Mouse (Mus musculus) olfactory bulb, adult 2 months (tissue): ENCODE data around the gene 9530003J23Rik. TPM values are rescaled to one million over a fixed set of nuclear protein-coding genes. Genes with fewer than 3 reads are reported as not detected.
"Not testable (repeated sequence)": the region's sequence is repeated elsewhere in the genome, so short reads cannot be mapped to it uniquely, and the experiment has no call there.

Source experiments
- H3K27ac ChIP-seq: fragments of 200-500 bp; 2 replicates; pipeline ENCODE4 v1.5.1; 2012; ENCODE audit warnings: low read depth, low read length; ENCODE audit not compliant: insufficient read depth
- H3K4me1 ChIP-seq: fragments of 200-500 bp; 2 replicates; pipeline ENCODE4 v1.6.1; 2012; ENCODE audit warnings: low read length; ENCODE audit not compliant: control insufficient read depth, insufficient read depth
- H3K4me3 ChIP-seq: fragments of 200-500 bp; 2 replicates; pipeline ENCODE4 v1.5.1; 2012; ENCODE audit warnings: mild to moderate bottlenecking, low read depth, low read length, moderate library complexity; ENCODE audit not compliant: insufficient read depth
- CTCF ChIP-seq: fragments of 200-500 bp; IDR thresholded peaks from 2 replicates; pipeline ENCODE4 v1.5.1; 2012; ENCODE audit warnings: low read depth, mild to moderate bottlenecking, low read length, moderate library complexity; ENCODE audit not compliant: insufficient read depth
- POLR2A ChIP-seq: fragments of 200-500 bp; IDR thresholded peaks from 2 replicates; pipeline ENCODE4 v1.6.1; 2012; ENCODE audit warnings: mild to moderate bottlenecking, low read depth, low read length, moderate library complexity; ENCODE audit not compliant: insufficient read depth
- WGBS: fragments of 180-500 bp; shearing (Covaris S2); methylation state at CpG from one replicate; pipeline ENCODE4 v1.1.7; 2018; 5-methylcytosine and 5-hydroxymethylcytosine counted together
- polyA plus RNA-seq: library from polyadenylated mRNA; stranded (reverse); fragments of >200 nt; gene quantifications from 2 replicates; pipeline ENCODE4 v1.2.4, GENCODE M21; 2012; ENCODE audit warnings: low replicate concordance; ENCODE audit not compliant: missing spikeins, insufficient read depth, insufficient read length

9530003J23Rik gene
- polyA plus RNA-seq, 1 experiment: not detected

- Histone ChIP-seq H3K27ac (no peak overlapping the region), H3K4me3 (no peak overlapping the region), H3K4me1 (no peaks in the 10 kb centered on the region)
- TF ChIP-seq POLR2A: no peak
- no peak for TF ChIP-seq CTCF
- WGBS: 93% methylated on average over 7 of the region's 7 CpGs
These were observed 42.9 kb upstream of the 9530003J23Rik start for GRCm38 (mm10) chr10:117281381-117281920.

GRCm38 (mm10) chr10:117280000-117280399 is 41.5 kb upstream of the 9530003J23Rik start:
- H3K27ac ChIP-seq: no peak overlapping the region
- H3K4me3 ChIP-seq: no peak overlapping the region
- no peaks in the 10 kb centered on the region for H3K4me1 ChIP-seq
- TF ChIP-seq CTCF (no peak), POLR2A (no peak)
- whole genome bisulfite sequencing: 79% methylated on average over 1 of the region's 1 CpGs

DNA sequence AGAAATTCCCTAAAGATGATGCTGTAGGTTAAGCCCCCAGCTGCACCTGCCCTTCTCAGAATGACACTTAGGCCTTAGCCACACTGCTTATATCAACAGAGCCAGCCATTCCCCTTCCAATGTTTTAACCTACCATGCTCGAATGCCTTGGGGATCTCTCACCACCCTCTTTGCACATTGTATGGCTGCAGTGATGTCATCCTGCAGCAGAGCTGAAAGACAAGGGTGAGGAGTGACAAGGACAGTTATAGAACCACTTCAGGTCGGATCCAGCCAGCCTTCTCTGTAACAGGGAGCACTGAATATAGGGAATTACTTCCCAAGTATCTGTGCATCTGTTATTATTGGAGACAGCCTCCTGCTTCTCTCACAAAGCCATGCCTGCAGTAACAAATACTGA is 40.0 kb upstream of the 9530003J23Rik start:
- H3K27ac ChIP-seq, H3K4me3 ChIP-seq, H3K4me1 ChIP-seq: not testable (repeated sequence)
- WGBS: 38% methylated on average over 2 of the region's 2 CpGs

DNA sequence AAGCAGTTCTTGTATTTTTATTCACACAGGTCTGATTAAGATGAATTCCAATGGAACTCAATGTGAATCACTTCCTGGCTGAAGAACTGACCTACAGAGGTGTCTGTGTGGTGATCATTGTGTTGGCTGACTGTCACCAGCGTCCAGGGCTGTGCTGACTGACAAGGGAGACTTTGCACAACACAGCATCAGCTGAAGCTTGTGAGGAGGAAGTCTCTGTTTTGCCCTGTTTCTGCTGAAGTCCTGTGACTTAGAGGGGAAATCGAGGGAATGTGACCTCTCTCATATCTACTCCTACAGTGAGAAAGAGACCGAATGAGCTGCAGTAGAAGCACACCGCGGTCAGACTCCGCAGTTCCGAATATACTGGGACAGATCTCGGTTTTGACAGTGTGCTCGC is 39.3 kb upstream of the 9530003J23Rik start:
- not testable (repeated sequence) for H3K4me3 ChIP-seq, H3K4me1 ChIP-seq, H3K27ac ChIP-seq
- 88% methylated on average over 9 of the region's 9 CpGs for WGBS

DNA sequence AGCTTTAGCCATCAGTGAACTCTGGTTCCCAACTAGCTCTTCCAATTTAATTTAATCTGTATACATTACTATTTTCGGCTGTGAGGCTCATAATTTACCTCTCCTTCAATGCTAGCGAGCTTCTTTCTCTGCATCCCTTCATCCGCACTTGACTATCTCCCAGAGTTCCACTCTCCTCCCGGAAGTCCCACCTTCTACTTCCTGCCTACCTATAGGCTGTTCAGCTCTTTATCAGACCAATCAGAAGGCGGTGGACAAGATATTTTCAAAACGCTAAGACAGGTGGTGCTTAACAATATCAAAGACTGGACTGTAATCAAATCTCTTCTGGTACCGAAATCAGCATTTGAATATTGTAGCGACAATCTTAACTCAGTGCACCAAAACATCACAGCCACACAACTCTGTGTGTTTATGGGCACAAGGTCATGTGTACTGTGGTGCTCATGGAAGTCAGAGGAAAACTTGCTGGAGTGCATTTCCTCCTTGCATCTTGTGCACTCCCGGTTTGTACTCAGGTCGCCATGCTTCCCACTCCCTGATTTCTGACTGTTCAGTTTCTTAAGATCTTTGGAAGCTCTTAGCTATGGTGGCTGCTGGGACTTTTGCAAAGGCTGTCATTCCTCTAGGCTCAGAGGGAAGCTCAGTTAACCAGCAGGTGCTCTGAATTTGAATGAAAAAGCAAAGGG is 37.3 kb upstream of the 9530003J23Rik start:
- Histone ChIP-seq H3K4me3 (no peak overlapping the region), H3K4me1 (no peaks in the 10 kb centered on the region), H3K27ac (no peak overlapping the region)
- TF ChIP-seq CTCF (no peak), POLR2A (no peak)
- WGBS: 83% methylated on average over 10 of the region's 10 CpGs

- WGBS: 72% methylated on average over 4 of the region's 7 CpGs
- H3K4me3 ChIP-seq, H3K27ac ChIP-seq, H3K4me1 ChIP-seq: not testable (repeated sequence)
These were observed 36.1 kb upstream of the 9530003J23Rik start for GRCm38 (mm10) chr10:117274645-117275044.

GRCm38 (mm10) chr10:117272023-117272422 is 33.5 kb upstream of the 9530003J23Rik start:
- H3K27ac ChIP-seq: no peak overlapping the region
- H3K4me1 ChIP-seq: no peaks in the 10 kb centered on the region
- no peak overlapping the region for H3K4me3 ChIP-seq
- TF ChIP-seq CTCF (no peak), POLR2A (no peak)

GRCm38 (mm10) chr10:117259870-117260269 is 21.4 kb upstream of the 9530003J23Rik start:
- TF ChIP-seq CTCF (no peak), POLR2A (no peak)

DNA sequence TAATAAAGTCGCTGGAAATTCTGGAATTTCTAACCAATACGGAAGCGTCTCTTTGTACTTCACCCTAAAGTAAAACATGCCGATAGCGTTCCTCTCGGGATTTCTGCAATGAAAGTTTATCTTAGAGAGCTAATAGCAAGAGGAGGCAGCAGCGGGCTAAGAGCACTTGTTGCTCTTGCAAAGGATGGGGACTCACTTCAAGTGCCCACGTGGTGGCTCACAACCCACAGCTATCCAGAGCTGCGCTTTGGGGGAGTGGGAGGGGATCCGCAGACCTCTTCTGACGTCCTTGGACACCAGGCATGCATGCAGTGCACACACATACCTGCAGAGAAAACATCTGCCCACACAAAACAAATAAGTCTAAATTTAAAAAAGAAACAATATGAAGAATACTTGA is 2.6 kb downstream of the 9530003J23Rik start:
- no peak for TF ChIP-seq POLR2A
- TF ChIP-seq CTCF: no peak
- no peak overlapping the region for H3K27ac ChIP-seq
- no peak overlapping the region for H3K4me3 ChIP-seq
- no peaks in the 10 kb centered on the region for H3K4me1 ChIP-seq
- WGBS: 62% methylated on average over 11 of the region's 11 CpGs

More at GRCm38 (mm10) chr10:117259870-117260269, 21.4 kb upstream of the 9530003J23Rik start:
- Histone ChIP-seq H3K27ac (no peak overlapping the region), H3K4me3 (no peak overlapping the region), H3K4me1 (no peaks in the 10 kb centered on the region)

DNA sequence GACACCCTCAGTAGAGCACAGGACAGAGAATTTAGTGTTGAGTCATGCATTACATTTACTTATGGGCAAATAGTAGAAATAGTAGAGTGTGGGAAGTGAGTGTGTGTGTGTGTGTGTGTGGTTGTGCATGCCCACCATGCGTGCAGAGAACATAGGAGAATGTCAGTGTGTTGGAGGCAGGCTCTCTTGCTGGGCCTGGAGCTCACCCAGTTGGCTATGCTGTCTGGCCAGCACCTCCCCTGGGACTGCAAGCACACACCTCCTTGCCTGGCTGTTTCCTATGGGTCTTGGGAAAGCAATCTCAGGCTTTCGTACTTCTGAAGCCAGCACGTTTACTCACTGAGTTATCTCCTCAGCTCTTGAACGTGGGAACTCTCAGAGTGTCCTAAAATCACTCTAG is 3.7 kb downstream of the 9530003J23Rik start:
- TF ChIP-seq POLR2A (no peak), CTCF (no peak)
- 71% methylated on average over 4 of the region's 4 CpGs for WGBS
- H3K27ac ChIP-seq: no peak overlapping the region
- H3K4me3 ChIP-seq: no peak overlapping the region
- H3K4me1 ChIP-seq: no peaks in the 10 kb centered on the region
